Mouse (Mus musculus) liver, adult 10 weeks (tissue): Measurements from ENCODE around the gene Pyroxd1. TPM values are rescaled to one million over a fixed set of nuclear protein-coding genes. Genes with fewer than 3 reads are reported as not detected.

Source experiments
- polyA plus RNA-seq: library from polyadenylated mRNA; stranded (reverse); fragments of 350-450 nt; fragmentation: Illumina TruSeq; extraction: RNeasy Lipid Tissue Mini Kit (QIAGEN cat#74804); gene quantifications from one replicate; pipeline ENCODE4 v1.2.3, GENCODE M21; 2014; ENCODE audit warnings: low read depth, low replicate concordance

Gene Pyroxd1
- polyA plus RNA-seq = 17.9 TPM

GRCm38 (mm10) chr6:142345440-142346038 is at the start of gene Pyroxd1:
Pyroxd1 (plus strand) TSS chr6:142345654.

DNA sequence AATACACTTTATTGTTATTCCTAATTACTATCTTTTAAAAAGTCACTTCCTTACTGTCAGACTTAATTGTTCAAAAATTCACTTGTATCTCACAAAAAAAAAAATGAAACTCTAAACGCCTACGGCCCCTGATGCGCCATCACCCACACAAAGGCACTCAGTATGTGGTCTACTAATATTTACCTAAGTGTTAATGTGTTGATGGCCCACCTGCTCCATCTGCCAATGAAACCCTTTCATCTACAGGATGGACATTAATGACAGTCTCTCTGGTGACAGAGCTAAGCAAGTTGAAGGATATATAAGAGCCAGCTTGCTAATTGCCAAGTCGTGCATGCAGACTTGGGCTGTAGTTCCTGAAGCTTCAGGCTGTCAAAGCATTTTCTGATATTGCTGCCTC is 47.4 kb upstream of the Pyroxd1 start, which contains the start of gene Iapp:
Gene Iapp, plus strand, starts transcription at position 326 of the 400 bp plus-strand sequence.

GRCm38 (mm10) chr6:142322881-142323280 is 22.6 kb upstream of the Pyroxd1 start, which contains the start of gene Slco1a5:
Slco1a5 (minus strand) TSS chr6:142322981.

DNA sequence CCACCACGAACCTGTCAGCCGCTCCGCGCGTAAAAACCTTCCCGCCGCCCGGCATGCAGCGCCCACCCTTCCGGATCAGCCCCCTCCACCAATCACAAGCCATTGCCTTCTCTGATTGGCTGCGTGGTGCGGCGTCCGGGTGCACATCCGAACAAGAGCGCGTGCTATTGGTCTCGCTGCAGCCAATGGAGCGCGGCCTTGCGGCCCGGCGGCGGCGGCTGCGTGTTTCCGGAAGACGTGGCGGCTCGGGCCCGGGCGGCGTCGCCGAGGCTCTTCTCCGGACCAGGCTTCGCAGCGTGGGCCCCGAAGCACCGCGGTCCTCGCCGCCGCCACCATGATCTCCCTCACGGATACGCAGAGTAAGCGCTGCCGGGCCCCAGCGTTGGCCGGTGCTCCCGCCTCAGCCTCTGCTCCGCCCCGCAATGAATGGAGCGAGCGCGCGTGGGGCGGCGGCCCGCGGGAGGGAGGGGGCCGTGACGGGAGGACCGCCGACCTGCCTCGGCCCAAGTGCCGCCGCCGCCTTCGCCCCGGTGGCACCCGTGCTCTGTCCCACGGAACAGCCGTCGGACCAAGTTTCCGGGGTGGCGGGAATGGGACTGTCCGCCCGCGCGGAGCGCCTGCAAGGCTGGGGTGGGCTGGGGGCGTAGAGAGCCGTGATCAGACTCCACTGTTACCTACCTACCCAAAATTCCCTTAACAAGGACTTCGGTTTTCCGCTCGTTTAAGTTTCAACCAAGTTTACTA is 41.7 kb downstream of the Pyroxd1 start, which contains the start of the genes Recql and Golt1b:
Gene Recql, minus strand, starts transcription at position 77 of the 744 bp plus-strand sequence.
Gene Golt1b, plus strand, starts transcription at position 211 of the 744 bp plus-strand sequence.

Other genes starting within 250 kb of the Pyroxd1 start
- 0.13 TPM for gene Slco1a6, start 137.1 kb upstream of the Pyroxd1 start, polyA plus RNA-seq
- not detected for gene Iapp, start 47.2 kb upstream of the Pyroxd1 start, polyA plus RNA-seq
- gene Slco1a5, start 22.7 kb upstream of the Pyroxd1 start, polyA plus RNA-seq = not detected
- 4.5 TPM for gene Recql, start 41.4 kb downstream of the Pyroxd1 start, polyA plus RNA-seq
- gene Golt1b, start 41.6 kb downstream of the Pyroxd1 start, polyA plus RNA-seq = 7.1 TPM
- not detected for gene Spx, start 67.8 kb downstream of the Pyroxd1 start, polyA plus RNA-seq
- 91.5 TPM for gene Gys2, start 127.5 kb downstream of the Pyroxd1 start, polyA plus RNA-seq
- 2.8 TPM for gene Ldhb, start 162.3 kb downstream of the Pyroxd1 start, polyA plus RNA-seq
- gene Kcnj8, start 226.0 kb downstream of the Pyroxd1 start, polyA plus RNA-seq = 1.9 TPM